Comparison of ENCODE assay signal across 20 mouse cellular contexts in the genomic region with DNA sequence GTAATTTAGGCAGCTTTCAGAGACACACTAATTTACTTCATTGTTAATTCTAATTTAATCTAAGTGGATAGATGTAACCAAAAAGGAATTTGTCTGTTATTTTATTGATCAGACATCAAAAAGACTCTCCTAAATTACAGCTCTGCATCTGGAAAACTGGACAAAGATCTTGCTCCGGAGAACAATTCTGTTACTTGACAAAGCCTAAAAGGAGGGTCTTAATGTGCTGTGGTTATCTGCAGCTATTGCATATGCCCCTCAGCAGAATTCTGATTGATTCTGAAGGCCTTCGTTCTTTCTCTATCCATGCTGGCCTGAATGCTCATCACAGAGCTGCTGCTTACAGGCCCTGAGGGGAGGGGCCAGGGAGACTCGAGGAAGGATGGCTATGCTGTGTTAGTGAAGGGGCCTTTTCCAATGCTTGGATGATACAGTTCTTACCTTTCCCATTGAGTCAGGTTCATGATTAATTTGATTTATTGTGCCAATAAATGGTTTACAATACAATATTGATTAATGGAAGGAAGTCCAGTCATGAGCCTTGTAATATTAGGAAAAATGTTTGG.
DNase-seq lines count a peak whose midpoint lies in the region; ATAC-seq and TF ChIP-seq lines count a peak whose summit lies in the region.
"Had no signal": no experiment of that assay in that cellular context is flagged by ENCODE, and none has a peak within 500 bp of the region (broad histone marks: within the 10 kb centered on the region; RNA-seq: fewer than 3 reads in every experiment).

No protein-coding gene starts in this region.

- H3K9ac ChIP-seq in hindbrain, embryonic 12.5 days = no peak overlapping the region
- no peak overlapping the region for H3K9ac ChIP-seq in hindbrain, postnatal 0 days (replicated peaks; ENCODE audit: low read length)
- no peak overlapping the region for H3K9ac ChIP-seq in hindbrain, embryonic 16.5 days (ENCODE audit: low read depth, low read length)
- no peak overlapping the region for H3K9ac ChIP-seq in midbrain, embryonic 16.5 days (ENCODE audit: low read depth, low read length)
- H3K9ac ChIP-seq: embryonic facial prominence, embryonic 15.5 days had no signal

- 0 out of 2 replicates have a peak overlapping the region, but pooled peaks have one; percentile 12 for H3K27ac ChIP-seq in hindbrain, embryonic 12.5 days
- no peak overlapping the region for H3K27ac ChIP-seq in hindbrain, postnatal 0 days
- H3K27ac ChIP-seq in hindbrain, embryonic 16.5 days (ENCODE audit: low read depth, low read length) = no peak overlapping the region
- no peak overlapping the region for H3K27ac ChIP-seq in midbrain, embryonic 16.5 days (ENCODE audit: low read length)
- H3K27ac ChIP-seq in gastrocnemius, adult 2 months = no peak overlapping the region
- H3K27ac ChIP-seq: embryonic facial prominence, embryonic 15.5 days; limb, embryonic 10.5 days had no signal

- WGBS in hindbrain, embryonic 12.5 days = 27% methylated on average over 3 of the region's 3 CpGs
- WGBS in hindbrain, postnatal 0 days = 18% methylated on average over 3 of the region's 3 CpGs
- WGBS in hindbrain, embryonic 16.5 days = 18% methylated on average over 3 of the region's 3 CpGs
- WGBS in midbrain, embryonic 16.5 days = 11% methylated on average over 3 of the region's 3 CpGs

- H3K4me1 ChIP-seq in hindbrain, embryonic 12.5 days = peaks cover 6% of the 10 kb centered on the region; the same call in 1 of the 2 replicates
- no peaks in the 10 kb centered on the region for H3K4me1 ChIP-seq in hindbrain, postnatal 0 days (ENCODE audit: insufficient read depth, low read length)
- no peaks in the 10 kb centered on the region for H3K4me1 ChIP-seq in hindbrain, embryonic 16.5 days (ENCODE audit: control insufficient read depth, insufficient read depth, low read depth, low read length)
- H3K4me1 ChIP-seq in midbrain, embryonic 16.5 days (ENCODE audit: control insufficient read depth, insufficient read depth, low read length) = peaks cover 6% of the 10 kb centered on the region
- H3K4me1 ChIP-seq: embryonic facial prominence, embryonic 15.5 days; limb, embryonic 10.5 days had no signal

- intact Hi-C loops in gastrocnemius, adult 2 months (cut with DNase I) = no loop called here

- ATAC-seq in hindbrain, embryonic 12.5 days (ENCODE audit: low FRiP score) = peak; percentile 81; the same call in 1 of the 2 replicates
- ATAC-seq in hindbrain, postnatal 0 days = no peak
- peak; percentile 54; the same call in 1 of the 2 replicates for ATAC-seq in hindbrain, embryonic 16.5 days
- ATAC-seq in midbrain, embryonic 16.5 days = peak; percentile 65; the same call in 1 of the 2 replicates

- H3K4me2 ChIP-seq in hindbrain, embryonic 12.5 days (replicated peaks) = no peak overlapping the region
- H3K4me2 ChIP-seq in hindbrain, postnatal 0 days (ENCODE audit: low read depth, low read length) = no peak overlapping the region
- H3K4me2 ChIP-seq in hindbrain, embryonic 16.5 days (ENCODE audit: low read length) = no peak overlapping the region
- H3K4me2 ChIP-seq in midbrain, embryonic 16.5 days (ENCODE audit: low read length) = no peak overlapping the region
- H3K4me2 ChIP-seq: embryonic facial prominence, embryonic 15.5 days; heart, embryonic 11.5 days; liver, embryonic 11.5 days had no signal

- H3K9me3 ChIP-seq in hindbrain, embryonic 12.5 days (replicated peaks) = no peaks in the 10 kb centered on the region
- no peaks in the 10 kb centered on the region for H3K9me3 ChIP-seq in hindbrain, postnatal 0 days (ENCODE audit: low read length)
- H3K9me3 ChIP-seq in hindbrain, embryonic 16.5 days (ENCODE audit: control insufficient read depth, low read length) = no peaks in the 10 kb centered on the region
- no peaks in the 10 kb centered on the region for H3K9me3 ChIP-seq in midbrain, embryonic 16.5 days (replicated peaks; ENCODE audit: control insufficient read depth, low read length, poor library complexity, severe bottlenecking)
- H3K9me3 ChIP-seq: embryonic facial prominence, embryonic 15.5 days; limb, embryonic 10.5 days had no signal

- H3K27me3 ChIP-seq in hindbrain, embryonic 12.5 days = no peaks in the 10 kb centered on the region
- no peaks in the 10 kb centered on the region for H3K27me3 ChIP-seq in hindbrain, postnatal 0 days (ENCODE audit: insufficient read depth, low read length)
- H3K27me3 ChIP-seq in hindbrain, embryonic 16.5 days (replicated peaks; ENCODE audit: control insufficient read depth, insufficient read depth, low read length) = no peaks in the 10 kb centered on the region
- no peaks in the 10 kb centered on the region for H3K27me3 ChIP-seq in midbrain, embryonic 16.5 days (ENCODE audit: control insufficient read depth, insufficient read depth, low read depth, low read length)
- H3K27me3 ChIP-seq: embryonic facial prominence, embryonic 15.5 days had no signal

- TF ChIP-seq CTCF in hindbrain, postnatal 0 days (IDR thresholded peaks at IDR 0.05; ENCODE audit: low read depth) = no peak
- TF ChIP-seq CTCF in gastrocnemius, adult 2 months (IDR thresholded peaks at IDR 0.05) = no peak

- H3K4me3 ChIP-seq in hindbrain, embryonic 12.5 days = no peak overlapping the region
- H3K4me3 ChIP-seq in hindbrain, postnatal 0 days (ENCODE audit: low read length) = no peak overlapping the region
- no peak overlapping the region for H3K4me3 ChIP-seq in hindbrain, embryonic 16.5 days (ENCODE audit: low read length)
- no peak overlapping the region for H3K4me3 ChIP-seq in midbrain, embryonic 16.5 days (ENCODE audit: low read depth, low read length)
- no peak overlapping the region for H3K4me3 ChIP-seq in gastrocnemius, adult 2 months
- H3K4me3 ChIP-seq: embryonic facial prominence, embryonic 15.5 days; limb, embryonic 10.5 days; myocyte had no signal

- no peaks in the 10 kb centered on the region for H3K36me3 ChIP-seq in hindbrain, embryonic 12.5 days
- no peaks in the 10 kb centered on the region for H3K36me3 ChIP-seq in hindbrain, postnatal 0 days (ENCODE audit: insufficient read depth, low read length)
- H3K36me3 ChIP-seq in hindbrain, embryonic 16.5 days (ENCODE audit: control insufficient read depth, insufficient read depth, low read length) = no peaks in the 10 kb centered on the region
- H3K36me3 ChIP-seq in midbrain, embryonic 16.5 days (ENCODE audit: control insufficient read depth, insufficient read depth, low read length) = no peaks in the 10 kb centered on the region
- H3K36me3 ChIP-seq: embryonic facial prominence, embryonic 15.5 days; limb, embryonic 10.5 days had no signal

- no peak for DNase-seq in hindbrain, postnatal 0 days (ENCODE audit: low spot score)
- peak; percentile 34 for DNase-seq in embryo, embryonic 11 days
- no peak for DNase-seq in adrenal gland, postnatal 4 days (ENCODE audit: low spot score in 2 of 2)
- no peak for DNase-seq in gastrocnemius, adult 2 months
- DNase-seq: cerebellum, adult 9-11 months; heart, postnatal 14 days; kidney, adult 8-10 months; kidney, postnatal 14 days; layer of hippocampus, adult 9-11 months; lung, adult 18-20 months; lung, postnatal 14 days; thymus, postnatal 14 days had no signal
